Mouse (Mus musculus): Measurements from ENCODE around the gene Gm28710.

DNA sequence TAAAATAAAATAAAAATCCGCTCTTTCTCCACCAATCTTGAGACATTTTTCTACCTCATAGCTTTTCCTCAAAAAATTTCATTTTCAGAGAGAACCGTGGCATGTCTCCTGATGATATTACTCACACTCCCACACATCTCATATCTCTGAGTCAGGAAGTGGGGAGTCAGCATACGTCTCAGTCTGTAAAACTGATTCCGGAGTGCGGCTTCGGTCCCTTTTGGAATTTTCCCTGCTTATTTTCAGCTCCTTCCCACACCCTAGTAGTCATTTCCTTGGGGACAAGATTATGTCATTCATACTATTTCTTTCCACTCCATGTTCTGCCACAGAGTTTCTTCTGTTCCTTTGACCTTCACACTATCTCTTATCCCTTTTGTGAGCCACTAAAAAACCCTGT is 3.4 kb downstream of the Gm28710 start:
- no peak for TF ChIP-seq CTCF (IDR thresholded peaks at IDR 0.05; ENCODE audit: low read depth, low read length)
- no peak for TF ChIP-seq POLR2A (IDR thresholded peaks at IDR 0.05; ENCODE audit: insufficient read depth, low read length)

Data from ES-Bruce4 (cell line).